Mouse (Mus musculus) monocyte, adult 5-6 weeks (primary cell): ENCODE data around the gene Tacc2. TPM values are rescaled to one million over a fixed set of nuclear protein-coding genes. Genes with fewer than 3 reads are reported as not detected.

Experiments used
- ATAC-seq: fragments of 153-309, 156-312 bp; replicated peaks from 2 replicates; pipeline ENCODE4 v1.8.0; 2017; ENCODE audit warnings: mild to moderate bottlenecking; ENCODE audit not compliant: low TSS enrichment, insufficient number of reproducible peaks, severe bottlenecking, poor library complexity, low FRiP score
- total RNA-seq: library from RNA; stranded (forward); fragments of 200-1000, 200-491, 200-594 nt; gene quantifications from 3 replicates; pipeline ENCODE4 v1.2.3, GENCODE M21; 2017

Gene Tacc2
- total RNA-seq, 1 experiment from 2014 or later, result not detected

GRCm38 (mm10) chr7:130732908-130733307, 155.7 kb downstream of the Tacc2 start:
- ATAC-seq, result no peak

DNA sequence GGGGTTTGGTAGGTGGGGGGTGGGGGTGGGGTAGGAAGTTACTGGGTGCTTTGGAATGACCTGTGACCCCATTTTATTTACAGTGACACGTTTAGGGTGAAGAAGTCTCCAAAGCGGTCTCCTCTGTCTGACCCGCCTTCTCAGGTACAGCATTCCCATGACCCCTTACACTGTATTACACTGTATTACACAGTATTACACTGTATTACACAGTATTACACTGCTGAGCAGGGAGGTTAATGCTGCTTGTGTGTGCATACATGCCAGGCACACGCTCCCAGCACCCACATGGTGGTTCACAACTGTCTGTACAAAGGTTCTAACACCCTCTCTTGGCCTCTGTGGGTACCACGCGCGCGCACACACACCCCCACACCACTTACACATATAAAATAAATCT, 156.2 kb downstream of the Tacc2 start:
- ATAC-seq, result no peak

- no peak for ATAC-seq
Measured at GRCm38 (mm10) chr7:130734195-130734787, 157.1 kb downstream of the Tacc2 start.

DNA sequence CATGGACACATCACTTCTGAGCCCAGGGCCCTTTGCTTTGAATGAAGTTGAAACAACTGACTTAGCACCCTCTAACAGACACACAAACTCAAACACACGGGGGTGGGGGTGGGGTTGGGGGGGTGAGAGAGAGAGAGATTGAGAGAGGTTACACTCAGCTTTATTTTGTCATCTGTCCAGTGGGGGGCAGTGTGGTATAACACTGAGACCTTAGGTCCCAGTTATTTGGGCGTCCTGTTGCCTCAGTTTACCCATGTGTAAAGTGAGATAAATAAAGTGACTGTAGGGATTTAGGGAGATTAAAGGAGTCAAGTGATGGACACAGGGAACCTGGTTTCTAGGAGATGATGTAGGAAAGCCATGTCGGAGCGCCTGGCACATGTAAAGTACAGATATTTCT, 163.9 kb downstream of the Tacc2 start:
- no peak for ATAC-seq

DNA sequence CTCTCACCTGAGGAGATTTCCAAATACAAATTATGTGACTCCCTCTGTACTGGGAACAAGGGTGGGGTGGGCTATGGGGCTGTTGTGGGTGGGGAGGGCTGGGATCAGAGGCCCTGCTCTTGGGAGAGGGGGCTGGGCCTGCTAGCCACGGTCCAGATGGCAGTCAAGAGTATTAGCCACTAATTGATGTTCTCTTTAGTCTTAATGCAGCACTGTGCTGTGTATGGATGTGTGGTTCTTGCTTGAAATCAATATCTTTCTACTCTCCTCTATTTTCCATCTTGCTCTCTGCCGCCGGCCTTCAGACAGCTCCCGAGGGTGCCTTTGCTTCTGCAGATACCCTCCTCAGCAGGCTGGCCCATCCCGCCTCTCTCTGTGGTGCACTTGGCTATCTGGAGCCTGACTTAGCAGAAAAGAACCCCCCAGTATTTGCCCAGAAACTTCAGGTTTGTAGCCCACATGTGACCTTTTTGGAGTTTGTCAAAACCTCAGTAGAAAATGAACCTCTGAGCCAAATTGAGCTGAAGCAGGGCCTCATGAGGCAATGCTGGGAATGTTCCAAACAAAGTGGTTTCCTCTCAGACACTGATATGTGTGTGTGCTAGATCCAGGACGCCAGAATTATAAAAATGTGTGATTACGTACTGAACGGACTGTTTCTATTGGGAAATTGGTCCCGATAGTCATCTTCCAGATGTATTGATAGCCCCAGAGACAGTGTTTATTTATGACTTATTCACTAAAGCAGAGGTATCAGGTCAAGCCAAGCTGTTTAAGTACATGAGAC, 166.2 kb downstream of the Tacc2 start:
- no peak for ATAC-seq

GRCm38 (mm10) chr7:130749165-130749564, 171.9 kb downstream of the Tacc2 start:
- no peak for ATAC-seq

DNA sequence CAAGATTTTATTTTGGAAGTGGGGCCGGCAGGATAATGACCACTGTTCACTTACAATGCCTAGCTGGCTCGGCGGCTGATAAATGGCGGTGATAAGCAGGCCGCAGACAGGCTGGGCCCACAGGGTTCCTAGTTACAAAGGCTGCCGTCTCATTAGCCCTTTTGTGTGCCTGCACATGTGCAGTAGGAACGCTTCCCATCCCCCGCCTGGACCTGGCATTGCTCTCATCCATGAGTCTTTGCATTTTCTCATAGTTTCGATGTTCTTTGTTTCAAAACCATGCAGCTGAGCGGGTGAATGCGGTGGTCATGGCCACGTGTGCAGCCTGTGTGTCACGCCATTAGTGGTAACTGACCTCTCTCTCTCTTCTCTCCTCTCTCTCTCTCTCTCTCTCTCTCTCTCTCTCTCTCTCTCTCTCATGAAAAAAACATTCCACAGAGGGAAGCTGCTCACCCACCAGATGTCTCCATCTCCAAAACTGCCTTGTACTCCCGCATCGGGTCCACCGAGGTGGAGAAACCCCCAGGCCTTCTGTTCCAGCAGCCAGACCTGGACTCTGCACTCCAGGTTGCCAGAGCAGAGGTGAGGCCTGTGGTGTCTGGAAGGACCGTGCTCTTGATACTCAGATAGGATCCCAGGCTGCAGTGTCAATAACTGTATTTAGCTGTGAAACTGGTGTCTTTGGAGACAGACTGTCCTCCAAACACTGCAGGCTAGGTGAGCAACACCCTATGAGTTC, 173.7 kb downstream of the Tacc2 start:
- ATAC-seq, result no peak

GRCm38 (mm10) chr7:130751678-130752077, 174.4 kb downstream of the Tacc2 start:
- no peak for ATAC-seq

GRCm38 (mm10) chr7:130754790-130755189, 177.6 kb downstream of the Tacc2 start:
- ATAC-seq, result no peak

DNA sequence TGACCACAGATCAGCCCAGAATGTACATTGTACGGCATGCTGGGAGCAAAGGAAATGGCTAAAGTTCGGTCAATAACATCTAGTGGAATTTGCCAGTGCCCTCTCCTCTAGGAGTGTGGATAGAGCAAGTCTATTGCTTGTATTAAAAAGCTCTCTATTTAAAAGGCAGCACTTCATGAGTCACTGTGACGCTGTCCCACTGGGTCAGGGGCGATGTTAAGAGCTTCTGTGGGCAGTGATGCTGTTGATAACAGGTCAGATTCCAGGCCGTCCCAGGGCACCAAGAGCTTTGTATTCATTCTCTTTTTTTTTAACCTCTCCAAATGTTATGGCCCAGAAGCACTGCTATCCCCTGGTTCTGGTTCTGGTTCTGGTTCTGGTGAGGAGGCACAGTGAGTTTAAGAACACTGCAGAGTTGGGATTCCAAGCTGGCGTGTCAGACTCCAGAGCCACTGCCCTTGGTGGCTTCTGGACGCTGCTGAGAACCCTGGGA, 179.2 kb downstream of the Tacc2 start:
- ATAC-seq, result no peak

GRCm38 (mm10) chr7:130757326-130757865, 180.2 kb downstream of the Tacc2 start:
- ATAC-seq, result no peak

GRCm38 (mm10) chr7:130762071-130762897, 185.0 kb downstream of the Tacc2 start:
- ATAC-seq, result peak; percentile 62

DNA sequence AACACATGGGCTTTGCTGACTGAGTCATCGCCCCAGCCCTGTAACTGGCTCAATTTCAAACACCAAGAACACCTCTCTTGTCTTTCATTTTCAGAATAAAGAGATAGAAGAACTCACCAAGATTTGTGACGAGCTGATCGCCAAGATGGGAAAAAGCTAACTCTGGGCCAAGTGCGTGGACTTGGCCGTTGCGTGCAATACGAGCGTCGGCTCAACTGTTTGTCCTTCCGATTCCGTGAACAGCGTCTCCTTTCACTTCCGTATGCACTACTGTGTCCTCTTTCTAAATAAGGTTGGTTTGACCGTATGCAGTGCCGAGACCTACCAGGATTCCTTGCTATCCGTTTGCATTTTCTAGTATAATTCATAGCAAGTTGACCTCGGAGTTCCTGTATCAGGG, 186.9 kb downstream of the Tacc2 start:
- no peak for ATAC-seq

DNA sequence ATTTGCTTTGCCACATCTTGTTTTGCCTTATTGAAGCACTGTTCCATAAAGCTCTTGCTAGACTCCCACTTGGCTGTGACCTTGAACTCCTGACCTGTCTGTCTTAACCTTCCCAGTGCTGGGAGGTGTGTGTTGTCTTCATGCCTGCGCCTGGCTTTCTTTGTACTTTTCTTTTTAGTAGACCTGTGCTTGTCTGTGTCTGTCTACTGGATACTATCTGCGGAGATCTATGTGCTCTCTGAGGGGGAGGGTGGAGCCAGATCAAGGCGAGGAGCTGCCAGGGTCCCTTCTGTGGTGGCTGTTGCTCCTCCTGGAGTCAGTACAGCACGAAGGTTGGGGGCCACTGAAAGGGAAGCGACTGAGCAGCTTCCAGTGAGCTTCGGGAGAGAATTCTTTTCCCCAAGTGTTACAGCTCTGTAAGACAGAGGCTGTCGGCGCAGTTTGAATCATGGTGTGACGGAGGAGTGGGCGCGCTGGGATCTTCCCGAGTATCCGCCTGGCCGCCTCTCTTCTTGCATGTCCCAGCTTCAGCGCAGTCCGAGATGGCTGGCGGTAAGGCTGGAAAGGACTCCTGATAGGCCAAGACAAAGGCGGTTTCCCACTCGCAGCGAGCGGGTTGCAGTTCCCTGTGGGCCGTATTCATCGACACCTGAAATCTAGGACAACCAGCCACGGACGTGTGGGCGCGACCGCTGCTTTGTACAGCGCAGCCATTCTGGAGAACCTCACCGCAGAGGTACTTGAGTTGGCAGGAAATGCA, 189.4 kb downstream of the Tacc2 start:
- ATAC-seq, result no peak

GRCm38 (mm10) chr7:130768151-130768550, 190.9 kb downstream of the Tacc2 start:
- no peak for ATAC-seq

- peak; percentile 74 for ATAC-seq
Measured at GRCm38 (mm10) chr7:130770707-130771106, 193.5 kb downstream of the Tacc2 start.

GRCm38 (mm10) chr7:130773171-130773830, 196.1 kb downstream of the Tacc2 start:
- no peak; the same call in 1 of the 2 replicates for ATAC-seq
